Mouse (Mus musculus): Measurements from ENCODE around the gene Gadl1. TPM values are rescaled to one million over a fixed set of nuclear protein-coding genes. Genes with fewer than 3 reads are reported as not detected.
"Not testable (repeated sequence)": the region's sequence is repeated elsewhere in the genome, so short reads cannot be mapped to it uniquely, and the experiment has no call there.

The Gadl1 gene
- polyA plus RNA-seq, 2 experiments = 0.69 to 1.4 TPM

DNA sequence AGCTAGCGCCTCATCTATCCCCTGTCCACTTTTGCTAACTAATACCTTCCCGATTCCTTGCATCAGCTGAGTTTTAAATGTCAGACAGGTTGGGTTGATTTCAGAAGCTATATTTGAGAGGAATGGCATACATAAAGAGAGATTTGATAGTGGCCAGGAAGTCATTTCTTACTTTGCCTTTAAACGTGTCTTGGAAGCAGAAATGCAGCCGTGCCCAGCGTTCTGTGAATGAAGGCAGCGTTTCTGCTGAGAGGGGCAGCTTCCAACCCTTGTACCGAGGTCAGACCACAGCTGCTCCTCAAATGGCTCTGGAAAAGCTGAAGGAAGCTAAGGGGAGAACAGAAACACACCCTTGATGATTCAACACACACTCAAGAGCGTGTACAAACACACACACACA is 144.7 kb downstream of the Gadl1 start:
- H3K4me3 ChIP-seq (replicated peaks; ENCODE audit: low read length) = no peak overlapping the region
- no peaks in the 10 kb centered on the region for H3K9me3 ChIP-seq (ENCODE audit: control insufficient read depth, low read length)
- no peak overlapping the region for H3K27ac ChIP-seq (replicated peaks; ENCODE audit: low read depth, low read length)
- H3K4me1 ChIP-seq (ENCODE audit: control insufficient read depth, insufficient read depth, low read length) = no peaks in the 10 kb centered on the region
- DNase-seq (ENCODE audit: low spot score) = no peak
- no peak overlapping the region for H3K4me2 ChIP-seq (replicated peaks; ENCODE audit: low read depth, low read length, severe bottlenecking)
- no peak for TF ChIP-seq POLR2A (IDR thresholded peaks at IDR 0.05; ENCODE audit: borderline replicate concordance, extremely low read depth, insufficient read depth, insufficient read length)
- WGBS = 57% methylated on average over 8 of the region's 8 CpGs
- no peaks in the 10 kb centered on the region for H3K36me3 ChIP-seq (ENCODE audit: control insufficient read depth, insufficient read depth, low read length)
- ATAC-seq (ENCODE audit: low FRiP score, low read depth) = no peak
- H3K9ac ChIP-seq (ENCODE audit: low read depth, low read length, severe bottlenecking) = no peak overlapping the region
- H3K27me3 ChIP-seq (ENCODE audit: control insufficient read depth, insufficient read depth, low read length) = no peaks in the 10 kb centered on the region

DNA sequence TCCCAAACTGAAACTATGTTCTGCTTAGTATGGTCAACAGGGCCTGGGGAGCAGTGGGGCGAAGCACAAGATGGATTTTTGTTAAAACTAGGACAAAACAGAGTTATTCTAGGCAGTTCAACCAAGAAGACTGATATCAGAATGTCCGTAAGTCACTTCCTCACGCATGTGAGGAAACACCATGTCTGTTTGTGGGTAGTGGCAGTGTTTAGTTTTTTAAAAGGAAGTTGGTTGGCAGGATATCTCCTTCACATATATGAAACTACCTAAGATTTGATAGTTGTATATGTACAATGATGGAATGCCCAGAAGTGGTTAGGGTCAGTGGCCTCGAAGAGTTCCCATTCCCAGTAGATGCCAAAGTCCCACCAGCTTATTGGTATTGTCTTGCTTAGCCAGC is 149.2 kb downstream of the Gadl1 start:
- no peaks in the 10 kb centered on the region for H3K36me3 ChIP-seq (ENCODE audit: control insufficient read depth, insufficient read depth, low read length)
- H3K27me3 ChIP-seq (ENCODE audit: control insufficient read depth, insufficient read depth, low read length) = no peaks in the 10 kb centered on the region
- DNase-seq (ENCODE audit: low spot score) = no peak
- H3K4me3 ChIP-seq (replicated peaks; ENCODE audit: low read length) = no peak overlapping the region
- TF ChIP-seq POLR2A (IDR thresholded peaks at IDR 0.05; ENCODE audit: borderline replicate concordance, extremely low read depth, insufficient read depth, insufficient read length) = no peak
- H3K27ac ChIP-seq (replicated peaks; ENCODE audit: low read depth, low read length) = no peak overlapping the region
- ATAC-seq (ENCODE audit: low FRiP score, low read depth) = no peak
- H3K4me1 ChIP-seq (ENCODE audit: control insufficient read depth, insufficient read depth, low read length) = no peaks in the 10 kb centered on the region
- WGBS = 90% methylated on average over 4 of the region's 4 CpGs
- H3K4me2 ChIP-seq (replicated peaks; ENCODE audit: low read depth, low read length, severe bottlenecking) = no peak overlapping the region
- H3K9me3 ChIP-seq (ENCODE audit: control insufficient read depth, low read length) = no peaks in the 10 kb centered on the region
- H3K9ac ChIP-seq (ENCODE audit: low read depth, low read length, severe bottlenecking) = no peak overlapping the region

DNA sequence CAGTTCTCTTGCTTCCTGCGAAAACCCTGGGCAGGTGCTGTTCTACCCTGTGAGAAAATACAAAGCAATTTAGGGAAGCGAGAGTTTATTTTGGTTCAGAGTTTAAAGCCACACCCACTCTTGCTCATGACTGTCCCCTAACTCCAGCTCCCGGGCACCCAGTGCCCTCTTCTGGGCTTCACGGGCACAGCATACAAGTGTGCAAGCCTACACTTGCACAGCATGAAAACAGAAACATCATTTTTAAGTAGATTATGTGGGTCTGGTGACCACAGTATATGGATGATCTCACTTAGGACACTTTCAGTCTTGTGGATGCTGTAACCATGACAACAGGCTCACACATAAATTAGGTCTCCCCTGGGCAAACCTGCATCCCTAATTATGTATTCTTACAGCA is 149.9 kb downstream of the Gadl1 start:
- DNase-seq (ENCODE audit: low spot score) = no peak
- Histone ChIP-seq H3K4me2 (replicated peaks; ENCODE audit: low read depth, low read length, severe bottlenecking) (no peak overlapping the region), H3K4me3 (replicated peaks; ENCODE audit: low read length) (no peak overlapping the region), H3K9me3 (ENCODE audit: control insufficient read depth, low read length) (no peaks in the 10 kb centered on the region), H3K9ac (ENCODE audit: low read depth, low read length, severe bottlenecking) (no peak overlapping the region), H3K27ac (replicated peaks; ENCODE audit: low read depth, low read length) (no peak overlapping the region), H3K27me3 (ENCODE audit: control insufficient read depth, insufficient read depth, low read length) (no peaks in the 10 kb centered on the region), H3K4me1 (ENCODE audit: control insufficient read depth, insufficient read depth, low read length) (no peaks in the 10 kb centered on the region), H3K36me3 (ENCODE audit: control insufficient read depth, insufficient read depth, low read length) (no peaks in the 10 kb centered on the region)
- ATAC-seq (ENCODE audit: low FRiP score, low read depth) = no peak
- TF ChIP-seq POLR2A (IDR thresholded peaks at IDR 0.05; ENCODE audit: borderline replicate concordance, extremely low read depth, insufficient read depth, insufficient read length) = no peak
- WGBS = 65% methylated on average over 4 of the region's 4 CpGs

DNA sequence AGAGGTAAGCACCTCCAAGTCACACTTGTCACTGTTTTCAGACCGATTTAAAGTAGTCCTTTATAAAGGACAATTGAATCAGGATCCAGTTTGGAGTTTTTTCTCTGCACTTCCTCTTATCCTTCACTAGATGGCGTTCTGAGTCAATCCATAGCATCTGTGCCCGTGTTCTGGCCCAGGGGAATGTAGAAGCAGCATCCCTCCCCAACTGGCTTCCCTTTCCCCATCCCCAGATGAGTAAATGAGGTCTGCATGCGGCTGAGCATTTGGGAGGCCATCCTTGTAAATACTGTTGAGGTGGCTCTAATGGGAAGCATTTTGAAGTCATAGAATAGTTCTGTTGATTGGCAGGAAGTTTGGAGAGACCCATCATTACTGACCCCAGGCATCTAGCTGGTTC is 151.4 kb downstream of the Gadl1 start:
- H3K4me1 ChIP-seq (ENCODE audit: control insufficient read depth, insufficient read depth, low read length) = no peaks in the 10 kb centered on the region
- peak; percentile 54 for DNase-seq (ENCODE audit: low spot score)
- no peak overlapping the region for H3K9ac ChIP-seq (ENCODE audit: low read depth, low read length, severe bottlenecking)
- no peaks in the 10 kb centered on the region for H3K9me3 ChIP-seq (ENCODE audit: control insufficient read depth, low read length)
- no peak overlapping the region for H3K27ac ChIP-seq (replicated peaks; ENCODE audit: low read depth, low read length)
- no peaks in the 10 kb centered on the region for H3K36me3 ChIP-seq (ENCODE audit: control insufficient read depth, insufficient read depth, low read length)
- WGBS = 10% methylated on average over 4 of the region's 4 CpGs
- TF ChIP-seq POLR2A (IDR thresholded peaks at IDR 0.05; ENCODE audit: borderline replicate concordance, extremely low read depth, insufficient read depth, insufficient read length) = no peak
- H3K4me2 ChIP-seq (replicated peaks; ENCODE audit: low read depth, low read length, severe bottlenecking) = no peak overlapping the region
- no peaks in the 10 kb centered on the region for H3K27me3 ChIP-seq (ENCODE audit: control insufficient read depth, insufficient read depth, low read length)
- no peak for ATAC-seq (ENCODE audit: low FRiP score, low read depth)
- no peak overlapping the region for H3K4me3 ChIP-seq (replicated peaks; ENCODE audit: low read length)

DNA sequence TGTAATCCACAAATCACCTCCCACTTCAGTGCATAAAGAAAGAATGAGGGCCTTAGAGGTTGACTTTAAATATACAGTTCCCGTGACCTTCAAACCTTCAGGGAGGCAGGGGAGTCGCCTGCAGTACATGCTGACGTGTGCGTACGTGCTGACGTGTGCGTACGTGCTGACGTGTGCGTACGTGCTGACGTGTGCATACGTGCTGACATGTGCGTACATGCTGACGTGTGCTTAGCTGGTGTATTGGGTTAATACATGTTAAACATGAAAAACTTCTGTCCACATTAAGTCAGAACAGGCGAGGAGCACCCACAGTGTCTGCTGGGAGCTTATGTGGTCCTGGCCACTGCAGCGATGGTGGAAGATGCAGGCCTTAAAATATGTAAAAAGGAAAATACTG is 155.5 kb downstream of the Gadl1 start:
- Histone ChIP-seq H3K36me3 (ENCODE audit: control insufficient read depth, insufficient read depth, low read length) (no peaks in the 10 kb centered on the region), H3K9ac (ENCODE audit: low read depth, low read length, severe bottlenecking) (no peak overlapping the region), H3K9me3 (ENCODE audit: control insufficient read depth, low read length) (no peaks in the 10 kb centered on the region), H3K27me3 (ENCODE audit: control insufficient read depth, insufficient read depth, low read length) (no peaks in the 10 kb centered on the region), H3K4me2 (replicated peaks; ENCODE audit: low read depth, low read length, severe bottlenecking) (no peak overlapping the region), H3K4me1 (ENCODE audit: control insufficient read depth, insufficient read depth, low read length) (no peaks in the 10 kb centered on the region), H3K27ac (replicated peaks; ENCODE audit: low read depth, low read length) (no peak overlapping the region), H3K4me3 (replicated peaks; ENCODE audit: low read length) (no peak overlapping the region)
- DNase-seq (ENCODE audit: low spot score) = no peak
- no peak for ATAC-seq (ENCODE audit: low FRiP score, low read depth)
- TF ChIP-seq POLR2A (IDR thresholded peaks at IDR 0.05; ENCODE audit: borderline replicate concordance, extremely low read depth, insufficient read depth, insufficient read length) = no peak
- WGBS = 92% methylated on average over 17 of the region's 17 CpGs

DNA sequence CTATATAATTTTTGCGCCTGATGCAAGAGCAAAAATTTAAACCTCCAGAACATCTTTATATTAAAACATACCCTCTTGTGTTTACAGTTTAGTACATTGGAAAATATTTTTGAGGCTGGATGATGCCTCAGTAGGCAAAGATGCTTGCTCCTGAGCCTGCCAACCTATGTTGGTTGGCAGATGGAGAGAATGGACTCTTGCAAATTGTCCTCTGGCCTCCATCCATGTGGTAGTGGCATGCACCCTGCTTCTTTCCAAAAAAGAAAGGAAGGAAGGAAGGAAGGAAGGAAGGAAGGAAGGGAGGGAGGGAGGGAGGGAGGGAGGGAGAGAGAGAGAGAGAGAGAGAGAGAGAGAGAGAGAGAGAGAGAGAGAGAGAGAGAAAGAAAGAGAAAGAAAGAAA is 162.3 kb downstream of the Gadl1 start:
- H3K4me1 ChIP-seq (ENCODE audit: control insufficient read depth, insufficient read depth, low read length); DNase-seq (ENCODE audit: low spot score); H3K27me3 ChIP-seq (ENCODE audit: control insufficient read depth, insufficient read depth, low read length); H3K9me3 ChIP-seq (ENCODE audit: control insufficient read depth, low read length); H3K9ac ChIP-seq (ENCODE audit: low read depth, low read length, severe bottlenecking); H3K36me3 ChIP-seq (ENCODE audit: control insufficient read depth, insufficient read depth, low read length); H3K4me3 ChIP-seq (replicated peaks; ENCODE audit: low read length); ATAC-seq (ENCODE audit: low FRiP score, low read depth); H3K4me2 ChIP-seq (replicated peaks; ENCODE audit: low read depth, low read length, severe bottlenecking); H3K27ac ChIP-seq (replicated peaks; ENCODE audit: low read depth, low read length): not testable (repeated sequence)
- WGBS = 85% methylated on average over 1 of the region's 1 CpGs

Data from limb, embryonic 14.5 days (tissue).